Mouse (Mus musculus): ENCODE results near the gene Lpin1.

DNA sequence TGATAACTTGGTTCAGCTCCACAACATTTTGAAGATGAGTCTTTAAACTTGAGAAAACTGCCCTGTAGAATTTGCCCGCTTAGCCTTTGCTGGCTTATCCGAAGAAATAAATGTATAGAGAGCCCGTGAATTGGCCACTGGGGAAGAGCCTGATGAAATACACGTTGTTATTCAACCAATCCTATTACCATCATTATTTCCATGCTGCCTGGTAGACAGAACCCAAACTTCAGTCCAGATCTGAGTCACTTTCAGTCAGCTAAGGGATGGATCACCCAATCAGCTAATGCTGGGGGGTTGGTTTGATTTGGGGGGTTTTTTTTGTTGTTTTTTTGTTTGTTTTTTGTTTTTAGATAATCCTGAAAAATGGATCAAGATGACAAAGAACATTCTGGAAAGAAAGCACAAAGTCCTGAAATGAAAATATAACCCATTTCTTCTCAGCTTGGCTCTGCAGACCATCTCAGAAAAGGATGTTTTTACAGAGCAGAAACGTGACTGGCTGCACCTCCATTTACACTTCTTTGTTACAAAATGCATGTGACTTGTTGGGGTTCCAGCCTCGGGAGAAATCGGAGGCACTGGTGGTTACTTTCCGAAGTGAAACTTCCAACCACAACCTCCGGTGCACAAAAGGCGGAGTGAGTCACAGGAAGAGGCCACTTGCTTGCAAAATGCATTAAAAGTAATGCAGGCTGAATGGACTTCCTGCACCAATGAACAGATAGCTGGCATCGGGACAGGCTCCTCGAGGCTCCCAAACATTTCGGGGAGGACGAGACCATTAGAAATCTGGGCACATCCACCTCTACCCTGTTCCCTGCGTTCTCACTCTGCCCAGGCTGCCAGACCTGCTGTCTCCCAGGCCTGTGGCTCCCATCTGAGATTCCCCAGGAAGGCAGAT is 78.6 kb downstream of the Lpin1 start:
- no peak for TF ChIP-seq CTCF (IDR thresholded peaks at IDR 0.05; ENCODE audit: low read depth)
- no peak for TF ChIP-seq EP300 (optimal IDR thresholded peaks at IDR 0.05)
